Mouse (Mus musculus) adrenal gland, adult 2 months (tissue): ENCODE results near the gene Egln1. TPM values are rescaled to one million over a fixed set of nuclear protein-coding genes. Genes with fewer than 3 reads are reported as not detected.

Experiments used
- DNase-seq: peaks from one replicate; pipeline ENCODE4 v3.0.0; 2021
- polyA plus RNA-seq: library from polyadenylated mRNA; depleted of rRNA; stranded (reverse); fragments of >200 nt; gene quantifications from 2 replicates; pipeline ENCODE4 v1.2.3, GENCODE M21; 2012
- total RNA-seq, 2 experiments: library from RNA; stranded (reverse); gene quantifications; 2 replicates each; pipeline ENCODE4 v1.2.3; 2021

Gene Egln1
- total and polyA plus RNA-seq, 3 experiments = 25.3 to 68.0 (median 56.1) TPM

DNA sequence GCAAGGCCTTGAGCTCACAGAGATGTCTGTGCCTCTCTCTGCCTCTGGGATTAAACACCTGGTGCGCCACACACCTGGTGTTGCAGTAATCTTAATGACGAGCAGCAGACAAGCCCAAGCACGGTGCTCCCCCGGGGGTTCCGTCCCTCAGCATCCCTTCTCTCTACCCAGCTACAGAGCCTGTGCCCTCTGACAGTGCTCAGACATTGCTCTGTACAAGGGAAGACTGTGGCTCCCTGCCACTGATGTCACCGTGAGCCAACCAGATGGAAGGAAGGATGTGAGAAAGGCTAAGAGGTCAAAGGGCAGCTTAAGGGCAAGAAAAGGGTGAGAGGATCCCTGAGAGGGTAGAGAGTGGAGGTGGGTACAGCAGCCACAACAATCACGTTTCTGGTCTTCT is 4.7 kb downstream of the Egln1 start:
- no peak for DNase-seq

GRCm38 (mm10) chr8:124943801-124944200 is 5.3 kb downstream of the Egln1 start:
- no peak for DNase-seq

GRCm38 (mm10) chr8:124937293-124937692 is 11.8 kb downstream of the Egln1 start:
- no peak for DNase-seq

GRCm38 (mm10) chr8:124936699-124937098 is 12.4 kb downstream of the Egln1 start:
- DNase-seq = no peak

GRCm38 (mm10) chr8:124935116-124935515 is 14.0 kb downstream of the Egln1 start:
- DNase-seq = no peak

DNA sequence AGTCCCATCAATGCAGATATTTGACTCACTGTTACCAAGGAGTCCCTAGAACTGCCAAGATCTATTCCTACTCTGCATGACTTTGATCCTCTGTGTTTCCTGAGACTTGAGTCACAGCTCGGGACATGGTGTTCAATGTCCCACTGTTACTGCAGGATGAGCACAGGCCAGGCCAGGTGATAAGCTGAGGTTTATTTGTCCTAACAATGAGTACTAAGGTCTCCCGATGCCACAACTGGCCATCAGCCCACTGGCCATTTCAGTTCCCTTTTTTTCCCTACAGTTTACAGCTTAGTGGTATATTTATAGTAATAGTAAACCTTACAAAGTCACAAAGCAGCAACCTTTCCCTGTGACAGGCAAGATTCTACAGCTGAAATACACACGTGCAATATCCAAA is 16.7 kb downstream of the Egln1 start:
- no peak for DNase-seq

- no peak for DNase-seq
Observed at GRCm38 (mm10) chr8:124930649-124931048, 18.5 kb downstream of the Egln1 start.

- DNase-seq = no peak
Observed at GRCm38 (mm10) chr8:124930086-124930485, 19.0 kb downstream of the Egln1 start.

DNA sequence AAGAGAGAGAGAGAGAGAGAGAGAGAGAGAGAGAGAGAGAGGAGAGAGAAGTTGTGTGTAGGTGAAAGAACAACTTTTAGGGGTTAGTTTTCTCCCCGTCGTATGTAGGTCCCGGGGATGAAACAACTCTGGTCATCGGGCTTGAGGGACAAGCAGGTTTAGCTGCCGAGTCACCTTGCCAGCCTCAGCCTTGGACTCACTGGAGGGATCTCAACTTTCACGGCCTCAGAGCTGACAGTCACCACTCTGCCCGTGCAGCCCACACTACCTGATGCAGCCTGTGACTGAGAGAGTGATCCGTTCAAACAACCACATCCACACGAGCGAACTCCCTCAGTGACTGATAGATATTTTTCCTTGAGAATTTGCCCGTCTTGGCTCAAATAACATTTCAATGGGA is 20.1 kb downstream of the Egln1 start:
- DNase-seq = no peak

- DNase-seq = peak; percentile 57
Observed at GRCm38 (mm10) chr8:124926351-124926771, 22.8 kb downstream of the Egln1 start.

DNA sequence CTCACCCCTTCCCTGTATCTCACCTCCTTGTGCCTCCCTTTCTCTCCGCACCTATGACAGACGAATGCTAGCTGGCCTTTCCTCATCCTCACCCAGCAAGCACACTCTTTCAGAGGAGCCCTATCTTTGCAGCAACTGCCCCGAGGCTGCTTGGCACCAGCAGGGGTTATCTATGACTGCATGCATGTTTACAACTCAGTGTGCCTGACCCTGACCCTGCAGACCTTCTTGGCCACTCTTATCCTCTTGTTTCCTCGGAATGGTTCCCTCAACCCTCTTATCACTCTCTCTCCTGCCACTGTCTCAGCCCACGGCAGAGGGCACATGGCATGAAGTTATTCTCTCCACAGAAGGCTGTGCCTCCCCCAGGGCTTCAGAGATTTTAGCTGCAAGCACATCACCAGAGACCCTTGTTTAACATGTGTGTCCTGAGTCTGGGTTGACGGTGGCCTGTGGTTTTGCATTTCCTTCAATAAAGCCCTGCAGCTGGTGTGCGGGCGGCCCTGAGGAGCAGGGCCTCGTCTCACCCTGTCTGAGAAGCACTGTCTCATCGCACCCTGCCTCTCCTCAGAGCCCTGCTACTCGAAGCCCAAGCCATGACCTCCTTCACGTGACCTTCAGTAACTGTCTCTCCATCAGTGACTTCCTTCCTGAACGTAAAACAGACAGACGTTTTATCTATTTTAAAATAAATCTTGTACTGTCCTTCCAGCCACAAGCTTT is 23.4 kb downstream of the Egln1 start:
- DNase-seq = peak; percentile 42

- peak; percentile 61 for DNase-seq
Observed at GRCm38 (mm10) chr8:124923971-124924652, 25.0 kb downstream of the Egln1 start.

DNA sequence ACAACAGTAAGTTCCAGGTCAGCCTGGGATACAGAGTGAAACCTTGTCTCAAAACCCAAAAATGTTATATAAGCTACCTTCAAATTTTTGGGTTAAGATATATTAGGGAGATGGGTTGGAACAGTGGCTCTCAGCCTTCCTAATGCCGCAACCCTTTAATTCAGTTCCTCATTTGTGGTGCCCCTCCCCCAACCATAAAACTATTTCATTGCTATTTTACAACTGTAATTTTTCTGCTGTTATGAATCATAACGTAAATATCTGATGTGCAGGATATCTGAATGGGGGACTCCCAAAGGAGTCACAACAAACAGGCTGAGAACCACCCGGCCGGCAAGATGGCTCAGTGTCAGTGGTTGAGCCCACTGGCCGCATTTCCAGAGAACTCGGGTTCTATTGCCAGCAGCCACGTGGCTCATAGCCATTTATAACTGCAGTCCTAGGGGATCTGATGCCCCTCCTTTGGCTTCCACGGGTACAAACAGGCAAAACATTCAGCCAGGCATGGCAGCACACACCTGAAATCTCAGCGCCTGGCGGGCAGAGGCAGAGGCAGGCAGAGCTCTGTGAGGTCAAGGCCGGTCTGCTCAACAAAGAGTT is 26.5 kb downstream of the Egln1 start:
- DNase-seq = peak; percentile 42

DNA sequence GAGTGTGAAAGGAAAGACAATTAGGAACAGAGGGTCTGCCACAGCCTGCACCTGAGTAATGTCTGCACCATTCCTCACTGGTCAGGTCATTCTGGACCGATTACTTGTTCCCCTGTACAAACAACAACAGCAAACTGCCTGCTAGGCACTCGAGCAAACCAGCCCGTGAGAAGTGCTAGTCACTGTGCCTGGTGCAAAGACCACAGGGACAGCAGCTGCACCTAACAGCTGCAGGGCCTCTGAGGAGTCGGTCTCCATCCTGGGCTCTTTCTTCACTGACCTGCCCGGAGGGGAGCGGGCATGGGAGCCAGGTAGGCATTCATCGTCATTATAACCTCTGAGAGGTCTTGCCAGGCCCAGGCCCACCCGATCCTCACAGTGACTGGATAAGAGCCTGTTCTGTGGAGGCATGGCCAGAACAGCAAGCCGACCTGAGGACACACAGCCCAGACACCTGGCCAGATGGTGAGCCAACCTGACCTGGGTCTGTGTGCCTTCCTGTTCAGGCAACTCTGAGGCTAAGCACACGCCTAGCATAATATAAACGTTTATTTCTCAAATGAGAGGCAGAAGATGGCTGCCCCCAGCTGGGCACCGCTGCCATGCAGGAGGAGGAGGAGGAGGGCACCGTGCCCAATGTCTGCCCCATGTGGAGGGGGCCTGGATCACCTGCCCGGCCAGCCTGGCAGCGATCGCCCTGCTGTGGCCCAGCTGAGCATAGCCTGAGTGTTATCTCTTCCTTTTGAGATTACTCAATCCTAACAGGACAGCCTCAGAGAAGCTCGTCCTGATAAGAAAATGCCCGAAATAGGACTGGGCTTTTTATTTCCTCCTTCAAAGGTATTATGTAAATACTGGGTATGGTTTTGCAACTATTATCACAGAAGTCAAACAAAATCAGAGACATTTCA is 27.5 kb downstream of the Egln1 start:
- DNase-seq = peak; percentile 53

- DNase-seq = no peak
Observed at GRCm38 (mm10) chr8:124917741-124918484, 31.2 kb downstream of the Egln1 start.

GRCm38 (mm10) chr8:124914061-124914460 is 35.1 kb downstream of the Egln1 start:
- DNase-seq = no peak

GRCm38 (mm10) chr8:124911938-124912872 is 36.9 kb downstream of the Egln1 start:
- no peak for DNase-seq

- no peak for DNase-seq
Observed at GRCm38 (mm10) chr8:124910349-124910748, 38.8 kb downstream of the Egln1 start.

- peak; percentile 51 for DNase-seq
Observed at GRCm38 (mm10) chr8:124909936-124910335, 39.2 kb downstream of the Egln1 start.

DNA sequence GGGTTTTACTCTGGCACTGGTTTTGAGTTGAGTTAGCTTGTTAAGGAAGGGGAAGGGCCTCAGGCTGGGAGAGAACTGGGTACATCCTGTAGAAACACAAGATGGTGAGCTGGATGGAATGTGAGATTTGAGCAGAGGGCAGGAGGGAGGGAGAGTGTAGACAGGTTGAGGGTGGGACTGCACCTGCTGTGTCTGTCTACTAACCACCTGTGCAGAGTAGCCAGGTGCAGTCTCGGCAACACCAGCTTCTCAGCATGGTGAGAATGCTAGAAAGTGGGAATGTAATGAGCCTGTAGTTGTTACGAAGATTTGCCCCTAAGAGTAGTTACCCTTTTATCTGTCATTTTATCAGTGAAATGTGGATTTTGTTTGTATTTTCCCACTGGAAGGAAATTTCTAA is 43.6 kb downstream of the Egln1 start:
- no peak for DNase-seq
